Mouse (Mus musculus) liver, embryonic 14 days (tissue): ENCODE data around the gene Cln6. TPM values are rescaled to one million over a fixed set of nuclear protein-coding genes. Genes with fewer than 3 reads are reported as not detected.

Experiments used
- polyA plus RNA-seq: library from polyadenylated mRNA; depleted of rRNA; stranded (reverse); fragments of >200 nt; gene quantifications from 2 replicates; pipeline ENCODE4 v1.2.3, GENCODE M21; 2012; rRNA removed

Gene Cln6
- 14.5 and 17.3 TPM in 2 replicates for polyA plus RNA-seq

DNA sequence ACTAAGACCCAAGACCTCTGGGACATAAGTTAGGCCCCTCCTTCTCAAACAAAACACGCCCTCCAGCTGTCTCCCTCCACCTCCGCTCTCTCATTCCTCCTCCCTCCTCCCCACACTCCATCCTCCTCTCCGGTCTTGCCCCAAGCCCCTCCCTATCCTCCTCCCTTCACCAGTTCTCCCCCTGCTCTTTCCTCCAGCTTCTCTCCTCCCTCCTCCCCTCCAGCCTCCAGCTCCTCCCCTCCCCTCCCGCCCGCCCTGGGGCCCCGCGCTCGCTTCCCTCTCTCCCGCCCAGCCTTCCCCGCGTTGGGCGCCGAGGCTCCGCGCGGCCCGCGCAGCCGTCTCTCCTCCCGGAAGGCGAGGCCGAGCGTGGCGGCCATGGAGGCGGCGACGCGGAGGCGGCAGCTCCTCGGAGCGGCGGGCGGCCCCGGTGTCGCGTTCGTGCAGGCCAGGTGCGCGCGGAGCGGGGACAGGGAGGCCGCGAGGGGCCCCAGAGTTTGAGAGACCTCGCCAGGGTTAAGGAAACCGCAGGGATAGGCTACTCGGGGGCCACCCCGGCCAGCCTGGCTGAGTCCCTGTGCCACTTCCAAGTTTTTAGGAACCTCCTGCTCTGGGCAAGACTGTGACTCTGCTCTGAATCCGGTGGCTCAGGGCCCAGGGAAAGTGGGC is at the start of gene Cln6:
Cln6 (plus strand) TSS at position 280 of the 666 bp plus-strand sequence.

DNA sequence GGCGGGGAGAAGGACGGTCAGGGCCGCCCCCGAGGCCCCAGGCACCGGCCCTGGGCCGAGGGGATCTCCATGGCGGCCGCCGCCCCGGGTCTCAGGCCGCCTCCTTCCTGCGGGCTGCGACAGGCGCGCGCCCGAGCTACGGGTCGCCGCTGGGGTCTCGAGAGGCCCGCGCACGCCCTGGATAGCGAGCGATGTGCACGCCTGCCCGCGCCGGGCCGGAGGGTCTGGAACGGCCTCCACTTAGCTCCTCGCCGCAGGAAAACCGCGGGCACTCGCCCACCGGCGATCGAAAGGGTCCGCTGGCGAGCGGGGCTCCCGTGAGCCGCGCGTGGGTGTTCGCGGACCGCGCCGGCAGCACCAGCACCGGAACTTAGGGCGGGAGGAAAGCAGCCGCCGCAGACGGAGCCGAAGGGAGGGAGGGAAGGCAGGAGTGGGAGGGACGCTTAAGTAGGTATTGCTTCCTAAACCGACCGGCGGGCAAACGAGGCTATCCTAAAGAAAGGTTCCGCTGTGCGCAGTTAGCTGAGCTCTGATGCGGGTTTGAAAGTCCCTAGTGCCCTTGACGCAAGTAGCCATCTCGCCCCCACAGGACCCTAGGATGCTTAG is 27.0 kb upstream of the Cln6 start, which contains the start of gene Fem1b:
Fem1b (minus strand) TSS at position 419 of the 606 bp plus-strand sequence.

DNA sequence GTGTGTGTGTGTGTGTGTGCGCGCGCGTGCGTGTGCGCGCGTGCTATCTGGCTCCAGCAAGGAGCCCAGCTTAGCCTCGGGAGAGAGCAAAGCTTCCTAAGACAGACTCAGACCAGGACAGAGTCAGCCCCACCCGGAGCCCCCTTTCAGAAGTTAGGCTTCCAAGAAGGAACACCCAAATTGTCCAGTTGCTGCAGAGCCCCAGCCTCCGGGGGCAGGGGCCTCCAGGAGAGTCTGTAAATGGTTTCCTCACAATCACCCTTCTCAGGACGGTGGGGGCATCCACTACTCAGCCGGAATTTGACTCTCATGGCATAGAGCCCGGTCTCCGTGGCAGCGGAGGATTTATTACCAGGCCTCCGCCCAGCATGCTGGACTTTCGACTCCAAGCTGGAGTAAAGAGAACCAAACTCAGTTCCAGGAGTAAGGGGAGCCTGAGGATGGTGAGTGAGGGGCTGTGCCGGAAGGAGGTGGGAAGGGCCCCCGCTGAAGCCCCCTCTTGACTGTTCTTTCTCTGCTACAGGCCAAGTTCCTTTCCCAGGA is 19.2 kb downstream of the Cln6 start, which contains the start of gene Calml4:
Calml4 (plus strand) TSS at position 362 of the 543 bp plus-strand sequence.

Other genes with a start within 250 kb of the Cln6 start
- 0.07 and 0.12 TPM in 2 replicates for gene Itga11, start 161.0 kb upstream of the Cln6 start, polyA plus RNA-seq
- 8.1 and 9.8 TPM in 2 replicates for gene Fem1b, start 26.9 kb upstream of the Cln6 start, polyA plus RNA-seq
- gene Calml4, start 19.3 kb downstream of the Cln6 start, polyA plus RNA-seq: 0.97 and 1.3 TPM in 2 replicates
- 8.7 and 9.8 TPM in 2 replicates for gene Pias1, start 149.1 kb downstream of the Cln6 start, polyA plus RNA-seq